Mouse (Mus musculus): Measurements from ENCODE around the gene Klhl28.

GRCm38 (mm10) chr12:64967470-64967869, 2.1 kb upstream of the Klhl28 start:
- TF ChIP-seq CTCF (IDR thresholded peaks at IDR 0.05; ENCODE audit: low read depth, low read length): no peak
- no peak for TF ChIP-seq POLR2A (IDR thresholded peaks at IDR 0.05; ENCODE audit: borderline replicate concordance, low read depth, low read length)

Data from bone marrow macrophage, adult 2 months (primary cell).